Mouse (Mus musculus) spleen, adult 12 weeks (tissue): ENCODE data around the gene Nedd9.

Experiments
- DNase-seq: peaks from one replicate; pipeline ENCODE4 v3.0.0; 2022; ENCODE audit warnings: low spot score

The Nedd9 gene

DNA sequence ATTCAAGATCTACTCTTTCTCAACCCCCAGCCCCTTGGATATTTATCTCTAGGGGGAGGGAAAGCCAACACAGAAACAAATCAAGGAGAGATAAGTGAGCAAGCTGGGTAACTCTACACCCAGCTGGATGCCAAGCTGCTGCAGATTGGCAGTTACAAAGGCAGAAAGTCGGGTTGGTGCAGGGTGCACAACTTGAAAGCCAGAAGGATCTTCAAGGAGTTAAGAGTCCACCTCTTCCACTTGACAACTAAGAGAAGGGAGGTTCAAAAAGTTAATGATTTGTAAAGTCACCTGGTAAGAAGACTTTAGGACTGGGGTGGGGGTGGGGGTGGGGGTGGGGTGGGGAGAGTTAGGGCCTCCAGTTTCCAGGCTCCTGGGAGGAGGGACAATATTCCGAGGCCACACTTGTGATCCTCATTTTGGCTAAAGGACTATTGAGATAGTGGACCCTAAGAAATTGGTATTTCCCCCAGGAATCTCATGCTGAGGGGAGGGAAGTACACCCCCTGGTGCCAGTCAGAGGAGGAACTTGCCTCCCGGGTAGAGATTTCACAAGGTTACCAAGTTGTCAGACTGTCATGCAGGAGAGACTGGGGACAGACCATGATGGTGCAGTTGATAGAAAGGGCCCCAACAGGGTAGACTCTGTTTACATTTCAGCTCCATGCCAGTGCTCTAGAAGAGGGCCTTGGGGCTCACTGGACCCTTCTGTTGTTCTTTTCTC is 143.8 kb downstream of the Nedd9 start:
- DNase-seq, result no peak

DNA sequence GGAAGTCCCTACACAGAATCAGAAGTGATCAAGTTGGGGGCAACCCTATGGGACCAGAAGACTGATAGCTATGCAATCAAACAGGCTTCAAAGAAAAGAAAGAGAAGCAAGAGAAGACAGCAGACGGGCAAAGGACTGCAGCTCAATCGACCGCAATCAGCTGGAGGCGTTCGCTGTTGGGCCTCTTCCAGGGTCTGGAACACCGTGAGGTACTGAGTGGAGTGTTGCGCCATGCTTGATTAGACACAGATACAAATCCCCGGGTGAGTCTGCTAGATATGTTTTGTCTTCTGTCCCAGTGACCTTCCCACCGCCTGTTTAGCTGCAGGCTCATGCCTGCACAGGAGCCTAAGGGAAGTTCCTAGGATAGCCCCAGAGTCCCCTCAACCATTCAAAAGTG is 145.7 kb downstream of the Nedd9 start:
- DNase-seq, result no peak

DNA sequence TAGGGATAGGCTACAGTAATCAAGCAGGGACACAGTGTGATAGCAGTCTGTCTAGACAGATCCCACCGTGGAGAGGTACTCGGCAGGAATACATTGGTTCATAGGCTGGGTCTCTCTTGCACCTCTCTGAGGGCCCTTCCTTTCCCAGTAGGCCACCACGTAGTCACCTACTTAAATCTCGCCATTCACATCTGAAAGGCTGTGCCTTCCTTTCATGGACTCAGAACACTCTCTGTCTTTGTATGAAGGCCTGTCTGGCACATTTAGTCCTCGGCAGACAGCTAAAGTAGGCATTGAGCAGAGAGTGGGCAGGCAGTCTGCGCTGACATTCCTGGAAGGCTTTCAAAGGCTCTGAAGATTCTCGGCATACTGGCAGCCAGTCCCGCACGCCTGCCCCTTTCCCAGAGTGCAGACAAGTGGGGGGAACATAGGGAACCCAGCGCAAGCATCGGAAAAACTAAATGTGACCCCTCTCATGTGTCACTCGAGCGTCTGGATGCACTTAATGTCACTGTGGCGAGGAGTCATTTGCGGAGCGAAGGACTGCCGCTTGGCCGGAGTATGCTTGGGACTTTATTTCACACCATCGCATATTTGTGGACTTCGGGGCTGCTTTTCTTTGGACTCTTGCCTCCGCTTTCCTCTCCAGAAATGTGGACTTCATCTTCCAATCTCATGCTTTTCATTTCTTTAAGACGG is 147.4 kb downstream of the Nedd9 start:
- no peak for DNase-seq

DNA sequence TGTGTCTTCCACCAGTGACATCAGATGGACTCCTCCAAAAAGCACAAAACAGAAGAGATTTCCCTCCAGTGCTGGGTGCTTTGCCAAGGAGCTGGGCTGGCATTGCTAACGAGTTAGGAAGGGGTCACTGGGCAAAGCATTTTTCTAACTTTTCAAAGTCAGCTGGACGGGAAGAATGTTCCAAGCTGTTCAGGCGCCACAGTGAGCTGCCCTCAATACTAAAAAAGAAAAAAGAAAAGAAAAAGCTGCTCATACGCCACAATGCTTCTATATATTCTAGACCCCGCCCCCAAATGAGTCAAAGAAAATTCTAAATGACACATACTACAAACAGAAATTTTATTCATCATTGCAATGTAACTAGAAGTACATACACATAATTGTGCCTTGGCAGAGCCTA is 148.0 kb downstream of the Nedd9 start:
- no peak for DNase-seq

DNA sequence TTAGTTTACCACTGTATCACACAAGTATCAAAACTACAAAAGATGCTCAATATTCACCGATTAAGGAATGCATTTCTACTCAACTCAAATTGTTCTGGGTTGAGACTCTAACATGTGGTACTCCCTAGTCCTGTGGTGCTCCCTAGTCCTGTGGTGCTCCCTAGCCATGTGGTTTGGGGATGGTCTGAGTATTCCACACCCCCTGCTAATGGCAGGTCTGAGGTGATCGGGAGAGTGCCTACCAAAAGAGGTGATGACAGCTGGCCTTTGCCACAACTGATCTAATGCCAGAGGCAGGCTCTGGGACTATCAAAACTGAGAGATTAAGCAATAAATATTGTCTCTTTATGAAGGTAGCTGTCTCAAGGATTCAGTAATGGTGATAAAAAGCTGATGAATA is 149.8 kb downstream of the Nedd9 start:
- DNase-seq, result no peak

DNA sequence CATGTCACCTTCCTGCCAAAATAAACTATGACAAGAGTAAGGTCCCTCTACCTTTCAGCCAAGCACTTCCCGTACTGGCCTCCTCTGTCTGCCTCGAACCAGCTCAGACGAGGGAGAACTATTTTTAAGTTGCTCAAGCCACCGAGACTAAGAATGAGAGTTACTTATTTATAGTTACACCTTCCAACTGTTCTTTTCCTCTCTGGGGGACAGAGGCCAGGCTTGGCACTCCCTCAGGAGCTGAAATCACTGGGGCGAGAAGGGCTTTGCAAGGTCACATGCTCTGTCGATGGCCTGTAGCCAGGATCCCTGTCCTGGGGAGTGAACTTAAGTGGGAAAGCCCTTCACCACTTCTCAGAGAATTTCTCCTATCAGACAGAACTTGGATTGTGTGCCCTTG is 150.9 kb downstream of the Nedd9 start:
- DNase-seq, result no peak

DNA sequence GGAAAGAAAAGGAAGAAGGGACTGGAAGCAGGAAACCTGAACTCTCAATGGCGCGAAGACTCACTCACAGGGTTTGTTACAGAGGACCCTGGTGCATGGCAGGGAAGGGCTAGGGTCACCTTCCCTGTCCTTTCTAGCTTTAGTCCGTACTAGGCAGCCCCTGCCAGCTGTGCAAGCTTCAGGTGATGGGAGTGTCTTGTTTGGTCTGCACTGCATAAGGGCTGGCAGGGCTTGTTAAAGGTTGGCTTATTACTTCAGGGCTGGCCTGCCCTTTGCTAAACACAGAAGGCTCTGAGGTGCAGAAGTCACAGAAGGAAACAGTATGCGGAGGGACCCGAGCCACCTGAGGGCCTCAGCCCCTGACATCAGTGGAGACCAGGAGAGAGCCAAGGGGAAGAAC is 151.4 kb downstream of the Nedd9 start:
- no peak for DNase-seq

DNA sequence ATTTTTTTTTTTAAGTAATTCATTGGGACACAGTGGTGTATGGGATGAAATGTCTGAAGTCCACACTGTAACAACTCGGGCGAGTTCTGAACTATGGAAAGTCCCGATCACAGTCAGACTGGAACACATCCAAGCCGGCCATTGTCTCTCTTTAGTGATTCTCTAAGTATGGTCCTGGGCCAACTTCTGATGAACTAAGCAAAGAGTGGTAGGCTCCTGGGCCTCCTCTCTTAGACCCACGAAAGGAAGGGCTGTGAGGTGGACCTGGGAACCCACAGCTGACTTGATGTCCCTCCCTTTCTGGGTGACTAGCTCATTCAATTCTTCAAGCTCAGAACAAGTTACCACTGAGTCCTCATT is 152.5 kb downstream of the Nedd9 start:
- DNase-seq, result no peak

DNA sequence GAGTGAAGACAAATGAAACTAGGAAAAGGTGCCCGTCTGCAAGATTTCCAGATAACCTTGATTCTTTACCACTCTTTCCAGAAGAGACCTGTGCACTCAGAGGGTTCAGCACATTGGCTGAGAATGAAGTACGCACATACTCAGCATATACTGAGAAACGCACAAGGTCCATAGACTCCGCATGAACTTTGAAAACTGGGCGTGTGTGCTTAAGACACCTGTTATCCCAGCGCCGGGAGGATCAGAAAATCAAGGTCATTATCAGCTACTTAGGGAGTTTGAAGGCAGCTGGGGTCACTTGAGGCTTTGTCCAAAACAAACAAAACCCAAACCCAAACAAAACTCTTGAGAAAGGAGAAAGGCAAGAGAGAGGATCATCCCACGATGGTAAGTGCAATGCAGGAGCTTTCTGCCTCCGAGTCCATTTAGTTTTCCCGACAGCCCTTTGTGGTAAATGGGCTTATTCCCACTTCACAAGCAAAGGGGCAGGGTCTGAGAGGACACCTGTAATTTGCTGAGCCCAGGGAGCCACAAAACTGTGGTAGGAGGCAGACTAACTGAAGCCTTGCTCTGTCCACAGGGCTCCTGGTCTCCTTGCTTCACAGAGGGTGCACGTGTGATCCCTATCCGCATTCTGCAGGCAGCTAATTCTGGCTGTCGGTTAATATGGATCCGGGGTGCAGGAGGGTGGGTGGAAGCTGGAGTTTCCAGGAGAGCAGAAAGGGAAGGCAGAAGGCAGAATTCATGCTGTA is 153.1 kb downstream of the Nedd9 start:
- no peak for DNase-seq

DNA sequence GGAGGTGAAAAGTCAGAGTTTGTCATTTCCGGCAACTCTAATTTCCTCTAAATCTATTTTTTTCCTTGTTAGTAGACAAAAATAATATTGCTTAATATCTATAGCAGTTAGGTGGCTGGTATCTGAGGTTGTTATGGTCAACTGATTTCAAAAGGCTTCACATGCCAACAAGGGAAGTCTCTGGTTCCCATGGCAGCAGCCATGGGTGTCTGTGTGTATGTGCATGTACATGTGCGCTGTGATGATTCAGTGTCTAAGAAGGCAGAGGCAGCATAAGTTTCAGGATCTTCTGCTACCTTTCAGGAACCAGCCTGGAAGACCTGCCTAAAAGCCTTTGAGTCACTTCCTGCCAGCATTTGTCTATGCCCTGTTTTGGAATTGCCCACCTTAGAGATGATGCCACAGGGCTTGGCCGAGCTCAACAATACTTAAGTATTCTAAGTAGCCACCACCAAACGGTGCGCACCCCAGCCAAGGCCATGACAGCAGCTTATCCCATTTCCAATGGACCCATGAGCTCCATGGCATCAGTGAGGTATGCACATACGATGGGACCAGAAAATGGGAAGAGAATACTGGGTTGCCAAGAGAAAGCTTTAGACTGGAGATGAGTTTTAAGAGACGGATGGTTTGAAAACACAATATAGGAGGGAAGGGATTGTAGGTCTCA is 155.4 kb downstream of the Nedd9 start:
- DNase-seq, result no peak

DNA sequence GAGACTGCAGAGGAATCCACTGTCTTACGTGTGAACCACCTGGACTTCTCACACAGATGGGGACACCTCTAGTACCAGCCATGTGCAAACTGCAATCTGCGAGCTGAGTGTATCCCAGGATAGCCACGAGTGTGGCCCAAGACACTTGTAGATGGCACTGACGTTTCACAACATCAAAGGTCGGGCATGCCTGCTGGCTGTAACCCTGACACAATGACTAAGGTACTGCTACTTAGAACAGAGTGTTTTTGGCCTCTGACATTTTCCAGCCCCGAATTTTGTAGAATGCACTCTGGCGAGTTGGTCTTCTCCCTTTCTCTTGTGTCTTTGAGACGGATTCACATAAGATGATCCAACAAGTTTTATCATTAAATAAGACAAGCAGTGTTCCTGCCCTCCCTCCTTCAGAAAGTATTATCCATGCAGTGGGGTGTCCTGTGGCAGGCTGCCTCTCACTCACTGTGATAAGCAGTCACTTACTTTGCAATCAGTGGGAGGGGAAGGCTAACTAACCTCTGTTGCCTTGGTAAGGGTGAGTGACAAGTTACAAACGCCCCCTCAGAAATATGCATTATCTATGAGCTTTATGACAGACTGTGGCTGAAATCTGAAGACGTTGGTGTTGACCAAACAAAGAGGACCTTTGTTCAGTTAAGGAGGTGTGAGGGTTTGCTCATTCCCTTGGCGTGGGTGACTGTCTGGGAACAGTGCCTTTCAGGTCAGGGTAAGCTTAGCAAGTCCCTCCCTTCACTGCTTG is 156.4 kb downstream of the Nedd9 start:
- no peak for DNase-seq

DNA sequence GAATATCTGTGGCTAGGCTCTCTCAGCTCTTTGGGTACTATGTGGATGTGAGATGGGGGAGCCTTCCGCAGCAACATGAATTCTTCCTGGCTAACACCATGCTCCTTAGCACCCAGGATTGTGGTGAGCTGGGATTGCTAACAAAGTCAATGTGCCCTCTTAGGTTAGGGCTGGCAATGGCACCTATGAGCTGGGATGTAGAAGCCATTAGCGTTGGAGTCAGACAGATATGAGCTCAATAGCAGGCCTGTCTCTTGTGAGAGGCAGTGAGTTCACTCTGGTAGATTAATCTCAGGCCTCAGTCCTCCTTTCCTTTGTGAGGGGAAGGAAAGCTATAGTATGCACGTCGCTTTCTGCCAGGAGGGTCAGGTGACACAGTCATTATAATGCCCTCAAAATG is 157.1 kb downstream of the Nedd9 start:
- no peak for DNase-seq

DNA sequence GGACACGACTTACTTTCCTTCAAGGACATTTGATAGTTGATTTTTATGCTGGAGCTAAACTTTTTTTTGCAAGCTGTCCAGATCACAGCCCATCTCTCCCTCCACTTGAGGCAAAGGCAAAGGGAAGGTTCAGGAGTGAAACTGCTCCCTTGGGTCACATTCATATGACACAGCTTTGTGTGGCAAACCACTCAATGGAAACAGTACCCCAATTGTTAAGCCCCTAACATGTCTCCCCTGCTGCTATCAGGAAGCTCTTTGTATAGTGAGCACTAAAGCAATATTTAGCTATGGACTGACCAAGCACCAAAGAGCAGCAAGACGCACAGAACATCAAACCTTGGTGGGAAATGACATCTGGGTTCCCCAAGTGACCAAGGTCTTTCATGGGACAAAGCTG is 158.7 kb downstream of the Nedd9 start:
- no peak for DNase-seq

DNA sequence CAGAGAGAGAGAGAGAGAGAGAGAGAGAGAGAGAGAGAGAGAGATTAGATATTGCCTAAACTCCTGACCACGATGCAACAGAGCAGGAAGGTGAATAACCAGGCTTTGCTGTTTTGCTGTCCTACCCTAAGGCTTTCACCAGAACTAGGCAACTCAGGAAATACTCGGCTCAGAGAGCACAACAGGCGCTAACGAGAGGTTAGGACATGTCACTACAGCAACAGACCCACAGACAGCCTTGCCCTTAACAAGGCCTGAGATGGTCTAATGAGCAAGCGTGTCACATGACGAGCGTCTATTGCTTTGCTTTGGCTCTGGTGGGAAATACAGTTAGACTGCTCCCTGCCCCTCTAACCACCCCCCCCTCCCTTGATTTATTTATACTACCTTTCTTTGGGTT is 159.6 kb downstream of the Nedd9 start:
- DNase-seq, result no peak

DNA sequence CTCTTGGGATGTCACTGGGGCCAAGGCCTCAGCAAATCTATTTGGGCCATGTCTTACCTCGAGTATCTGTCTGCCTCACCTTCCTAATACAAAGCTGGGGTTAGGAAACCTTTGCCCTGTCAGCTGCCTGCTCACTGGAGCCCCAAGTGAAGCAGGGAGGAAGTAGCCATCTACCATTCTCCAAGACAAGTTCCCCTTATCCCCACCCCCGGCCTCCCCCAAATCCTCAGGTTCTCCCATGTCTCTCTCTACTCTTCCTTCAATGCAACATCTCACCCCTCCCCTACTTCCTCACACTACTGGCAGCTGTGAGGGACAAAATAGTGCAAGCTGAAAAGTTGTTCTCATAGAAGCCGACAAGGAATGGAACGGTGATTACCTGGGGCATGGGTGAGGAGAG is 161.0 kb downstream of the Nedd9 start:
- no peak for DNase-seq

DNA sequence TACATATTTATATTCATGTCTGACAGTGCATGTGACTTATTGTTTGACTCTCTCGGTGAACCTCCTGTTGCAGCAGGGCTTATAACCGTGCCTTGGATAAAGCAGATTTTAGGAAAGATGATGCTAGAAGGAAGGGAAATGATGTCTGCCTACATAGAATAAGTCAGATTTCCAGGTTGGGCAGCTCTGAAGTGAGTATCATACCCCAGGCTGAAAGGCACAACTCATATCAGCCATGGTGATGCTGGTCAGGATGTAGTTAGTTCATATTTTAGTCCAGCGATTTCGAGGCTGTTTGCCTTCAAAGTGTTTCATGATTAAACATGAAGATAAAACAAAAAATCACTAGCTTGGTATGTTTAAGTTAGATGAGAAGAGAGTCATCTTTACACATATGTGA is 161.8 kb downstream of the Nedd9 start:
- no peak for DNase-seq

DNA sequence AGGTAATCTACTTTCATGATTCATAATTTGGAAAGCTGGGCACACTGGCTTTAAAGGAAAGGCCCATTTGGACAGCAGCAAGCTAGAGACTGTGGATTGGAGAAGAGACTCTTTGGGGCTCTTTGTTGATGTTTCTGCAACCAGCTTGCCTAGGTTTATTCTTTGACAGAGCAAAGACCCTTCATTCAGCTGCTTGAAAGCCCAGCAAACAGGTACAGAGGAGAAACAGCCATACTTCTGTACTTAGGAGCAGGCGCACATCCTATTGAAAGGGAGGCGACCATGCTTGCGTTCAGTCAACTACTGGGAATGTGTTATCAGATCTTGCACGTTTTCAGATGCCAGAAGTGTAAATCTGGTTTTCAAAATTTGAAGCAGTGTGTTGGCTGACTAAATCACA is 162.5 kb downstream of the Nedd9 start:
- no peak for DNase-seq

DNA sequence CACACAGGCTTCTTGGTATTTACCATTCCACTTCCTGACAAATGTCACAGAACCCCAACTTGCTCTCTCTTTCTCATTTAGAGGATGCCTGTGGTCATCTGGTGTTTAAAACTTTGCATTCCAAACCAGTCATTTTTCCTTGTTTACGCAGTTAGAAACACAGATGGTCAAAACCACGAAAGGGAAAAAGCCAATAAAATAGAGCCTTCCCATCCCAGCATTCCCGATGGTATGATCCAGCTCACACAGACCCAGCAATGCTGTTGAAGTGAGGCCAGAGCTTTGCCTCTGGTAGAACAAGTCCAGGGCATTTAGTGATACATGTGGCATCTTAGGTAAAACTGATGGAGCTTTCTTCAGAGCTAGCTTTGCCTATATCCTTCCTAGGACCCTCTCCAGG is 165.7 kb downstream of the Nedd9 start:
- no peak for DNase-seq

DNA sequence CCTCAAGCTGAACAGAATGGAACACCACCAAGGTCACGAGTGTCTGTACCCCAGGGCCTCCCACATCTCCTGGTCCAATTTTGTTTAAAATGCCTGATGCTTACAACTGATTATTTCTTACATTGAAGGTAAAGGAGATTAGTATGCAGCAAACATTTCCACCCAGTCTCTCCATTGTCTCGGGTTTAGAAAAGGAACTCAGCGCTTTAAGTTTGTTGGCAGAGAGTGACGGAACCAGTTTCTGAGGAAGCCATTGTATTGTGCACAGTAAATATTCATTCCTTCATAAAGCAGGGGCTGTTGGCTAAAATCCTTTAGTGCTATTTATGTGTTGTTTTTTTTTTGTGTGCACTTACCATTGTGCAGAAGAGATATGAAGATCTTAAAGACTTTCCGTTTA is 166.4 kb downstream of the Nedd9 start:
- no peak for DNase-seq

DNA sequence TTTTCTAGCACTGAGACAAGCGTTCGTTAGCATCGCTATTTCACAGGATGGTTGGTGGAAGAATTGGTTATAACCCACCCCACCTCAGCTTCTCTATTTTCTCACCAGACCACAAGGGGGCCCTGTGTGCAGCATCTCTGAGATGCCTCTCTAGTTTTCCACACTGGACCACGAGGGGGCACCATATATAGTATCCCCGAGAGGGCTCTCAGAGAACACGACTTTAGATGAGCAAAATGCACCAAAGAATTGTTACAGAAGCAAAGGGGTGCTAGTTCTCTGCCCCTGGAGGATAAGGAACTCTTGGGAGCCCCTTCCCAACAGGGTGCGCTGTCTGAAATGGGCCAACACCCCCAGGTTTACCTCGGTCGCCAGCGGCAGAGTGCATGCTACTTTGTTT is 184.4 kb downstream of the Nedd9 start:
- peak; percentile 55 for DNase-seq

DNA sequence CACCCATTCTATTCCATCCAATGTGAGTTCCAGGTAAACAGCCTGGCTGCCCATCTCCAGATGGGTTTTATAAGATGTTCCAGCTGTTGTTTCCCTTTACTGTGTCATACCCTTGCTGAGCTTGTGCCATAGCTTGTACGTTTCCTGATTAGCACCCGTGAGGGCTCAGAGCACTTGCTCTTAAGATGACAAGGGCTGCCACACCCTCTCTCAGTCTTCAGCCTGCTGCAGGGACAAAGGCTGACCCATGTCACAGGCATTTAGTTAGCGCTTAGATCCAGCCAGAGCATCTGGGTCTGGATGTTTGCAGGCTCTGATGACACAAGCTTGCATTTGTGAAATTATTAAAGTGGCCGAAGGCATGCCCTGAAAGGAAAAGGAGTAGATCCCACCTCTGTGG is 187.1 kb downstream of the Nedd9 start:
- no peak for DNase-seq

DNA sequence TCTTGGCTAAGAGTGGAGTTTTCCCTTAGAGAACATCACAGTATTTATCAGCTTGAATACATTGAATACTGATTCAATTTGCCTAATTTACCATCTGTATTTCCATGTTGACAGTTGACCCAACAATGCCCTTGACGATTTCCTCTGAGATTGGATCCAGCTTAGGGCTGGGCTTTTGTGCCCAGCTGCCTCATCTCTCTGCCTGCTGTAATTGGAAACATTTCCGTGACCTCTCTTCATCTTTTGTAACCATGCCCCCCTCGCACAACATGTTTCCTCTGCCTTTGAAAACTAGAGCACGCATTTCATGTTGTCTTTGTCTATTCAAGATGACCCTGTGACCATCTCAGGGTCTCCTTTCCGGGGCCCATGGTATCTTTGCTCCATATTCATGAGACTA is 188.2 kb downstream of the Nedd9 start:
- DNase-seq, result no peak
